Mouse (Mus musculus) urinary bladder, postnatal 36 days (tissue): Measurements from ENCODE around the gene Tbc1d8.
A peak's percentile ranks its signal among the peaks of the same experiment; 100 is the strongest.

Source experiments
- DNase-seq, 2 experiments: peaks; one replicate each; pipeline ENCODE4 v3.0.0; 2022; ENCODE audit warnings: low spot score in 2 of 2, mixed read lengths in 1 of 2

Tbc1d8 gene

GRCm38 (mm10) chr1:39446178-39446577, 32.4 kb downstream of the Tbc1d8 start:
- no peak for DNase-seq

GRCm38 (mm10) chr1:39445303-39446050, 33.1 kb downstream of the Tbc1d8 start:
- peak; percentile 39 to 45 for DNase-seq

GRCm38 (mm10) chr1:39443764-39444163, 34.8 kb downstream of the Tbc1d8 start:
- DNase-seq, result no peak

GRCm38 (mm10) chr1:39441686-39442085, 36.9 kb downstream of the Tbc1d8 start:
- no peak for DNase-seq

- DNase-seq, result no peak
Measured at GRCm38 (mm10) chr1:39439661-39440548, 38.6 kb downstream of the Tbc1d8 start.

- DNase-seq, result no peak
Measured at GRCm38 (mm10) chr1:39438629-39439028, 39.9 kb downstream of the Tbc1d8 start.

GRCm38 (mm10) chr1:39434264-39434663, 44.3 kb downstream of the Tbc1d8 start:
- no peak for DNase-seq

GRCm38 (mm10) chr1:39430020-39430419, 48.5 kb downstream of the Tbc1d8 start:
- no peak for DNase-seq

GRCm38 (mm10) chr1:39429015-39429414, 49.5 kb downstream of the Tbc1d8 start:
- no peak for DNase-seq

- DNase-seq, result no peak
Measured at GRCm38 (mm10) chr1:39428280-39428679, 50.3 kb downstream of the Tbc1d8 start.

- DNase-seq, result no peak
Measured at GRCm38 (mm10) chr1:39425497-39425896, 53.1 kb downstream of the Tbc1d8 start.

- DNase-seq, result no peak
Measured at GRCm38 (mm10) chr1:39420987-39421386, 57.6 kb downstream of the Tbc1d8 start.

- DNase-seq, result no peak
Measured at GRCm38 (mm10) chr1:39418852-39419251, 59.7 kb downstream of the Tbc1d8 start.

- no peak for DNase-seq
Measured at GRCm38 (mm10) chr1:39417817-39418216, 60.7 kb downstream of the Tbc1d8 start.

- DNase-seq, result no peak
Measured at GRCm38 (mm10) chr1:39410085-39410821, 68.3 kb downstream of the Tbc1d8 start.

- DNase-seq, result no peak
Measured at GRCm38 (mm10) chr1:39408668-39409067, 69.9 kb downstream of the Tbc1d8 start.

- DNase-seq, result no peak
Measured at GRCm38 (mm10) chr1:39408123-39408522, 70.4 kb downstream of the Tbc1d8 start.

- no peak for DNase-seq
Measured at GRCm38 (mm10) chr1:39407108-39407507, 71.4 kb downstream of the Tbc1d8 start.

GRCm38 (mm10) chr1:39400173-39400572, 78.4 kb downstream of the Tbc1d8 start:
- no peak for DNase-seq

GRCm38 (mm10) chr1:39399228-39399627, 79.3 kb downstream of the Tbc1d8 start:
- DNase-seq, result peak; percentile 57 to 62

GRCm38 (mm10) chr1:39398284-39398683, 80.3 kb downstream of the Tbc1d8 start:
- no peak for DNase-seq

GRCm38 (mm10) chr1:39396347-39396746, 82.2 kb downstream of the Tbc1d8 start:
- no peak for DNase-seq
